Mouse (Mus musculus) 416B (cell line): ENCODE measurements at regions not wholly inside any gene's neighbourhood (a gene's known extent, or its start where the extent isn't known, plus 50 kb on each side); places are given as distances from the start of the nearest gene placed in this dataset.
"Not testable (repeated sequence)": the region's sequence is repeated elsewhere in the genome, so short reads cannot be mapped to it uniquely, and the experiment has no call there.

Experiments used
- DNase-seq: peaks from one replicate; pipeline ENCODE4 v3.0.0; 2011; ENCODE audit warnings: low read depth

DNA sequence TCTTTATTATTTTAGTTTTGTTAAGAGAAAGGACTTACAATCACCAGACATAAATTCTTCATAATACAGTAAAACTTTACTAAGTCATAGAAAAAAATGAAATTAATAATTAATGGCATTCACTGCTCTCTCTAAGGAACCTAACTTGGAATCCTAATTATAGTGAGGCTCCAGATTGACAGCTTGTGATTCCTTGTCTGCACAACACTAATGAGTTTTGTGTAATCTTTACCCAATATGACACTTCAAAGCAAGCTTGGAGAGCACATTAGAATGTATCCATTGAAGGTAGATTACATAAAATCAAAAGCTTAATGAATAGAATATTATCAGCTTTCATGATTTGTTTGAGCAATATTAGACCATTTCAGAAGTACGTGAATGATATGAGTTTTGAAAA lies 1914.7 kb downstream of the Efna5 start:
- no peak for DNase-seq

- DNase-seq = no peak
Measured at GRCm38 (mm10) chr17:60965660-60966059, 1915.5 kb downstream of the Efna5 start.

GRCm38 (mm10) chr17:60951464-60951863 lies 1929.7 kb downstream of the Efna5 start:
- no peak for DNase-seq

DNA sequence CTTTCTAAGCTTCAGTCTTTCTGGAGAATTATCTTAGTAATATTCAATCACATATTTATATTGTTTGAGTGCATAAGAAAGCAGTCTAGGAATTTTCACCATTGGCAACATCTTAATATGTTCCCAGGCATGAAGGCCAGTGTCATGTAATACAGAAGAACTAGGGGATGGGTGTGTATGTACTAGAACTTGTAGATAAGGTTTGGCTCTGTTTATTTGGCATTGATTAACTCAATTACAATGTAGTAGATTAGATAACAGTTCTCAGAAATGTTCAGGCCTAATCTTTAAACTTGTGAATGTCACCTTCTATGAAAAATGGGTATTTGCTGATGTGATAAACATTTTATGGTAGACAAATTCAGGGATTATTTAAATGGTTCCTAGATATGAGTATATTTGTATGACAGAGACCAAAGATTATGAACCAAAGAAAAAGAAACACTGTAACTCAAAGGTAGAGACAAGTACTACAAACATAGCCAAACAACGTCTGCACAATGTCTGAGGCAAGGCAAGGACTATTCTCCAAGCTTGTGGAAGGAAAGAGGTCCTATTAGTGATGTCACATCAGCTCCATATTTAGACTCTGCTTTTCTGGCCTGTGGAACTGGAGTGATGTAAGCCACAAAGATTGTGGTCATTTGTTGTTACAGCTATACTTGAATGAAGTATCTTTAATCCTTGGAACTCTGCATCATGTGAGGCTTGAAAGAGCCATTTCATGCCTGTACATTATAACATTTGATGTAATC lies 1924.8 kb upstream of the Nudt12 start:
- DNase-seq = peak; percentile 5

GRCm38 (mm10) chr17:60934223-60934622 lies 1921.1 kb upstream of the Nudt12 start:
- DNase-seq = peak; percentile 70

GRCm38 (mm10) chr17:60925822-60926383 lies 1912.7 kb upstream of the Nudt12 start:
- DNase-seq = no peak

DNA sequence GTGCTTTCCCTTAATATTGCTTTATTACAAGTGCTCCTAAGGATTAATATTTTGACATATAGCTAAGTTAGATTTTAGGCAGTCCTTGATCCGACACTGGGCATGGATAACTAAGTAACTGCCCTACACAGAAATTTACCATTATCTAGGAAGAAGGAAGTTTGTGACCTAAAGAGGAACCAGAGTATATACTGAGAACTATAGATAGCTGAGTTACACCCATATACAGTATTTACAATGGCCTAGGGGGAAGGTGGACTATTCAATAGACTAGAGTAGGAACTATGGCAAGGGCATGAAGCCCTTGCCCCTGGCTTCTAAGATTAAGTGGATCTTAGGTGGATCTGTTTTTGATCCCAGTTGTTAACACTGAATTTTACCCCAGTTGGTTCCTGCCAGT lies 1869.5 kb upstream of the Nudt12 start:
- not testable (repeated sequence) for DNase-seq

GRCm38 (mm10) chr17:60857445-60857844 lies 1844.3 kb upstream of the Nudt12 start:
- no peak for DNase-seq

GRCm38 (mm10) chr17:60854659-60855058 lies 1841.5 kb upstream of the Nudt12 start:
- DNase-seq = no peak

GRCm38 (mm10) chr17:60838794-60839193 lies 1825.6 kb upstream of the Nudt12 start:
- DNase-seq = not testable (repeated sequence)

- DNase-seq = no peak
Measured at GRCm38 (mm10) chr17:60832531-60832930, 1819.4 kb upstream of the Nudt12 start.

DNA sequence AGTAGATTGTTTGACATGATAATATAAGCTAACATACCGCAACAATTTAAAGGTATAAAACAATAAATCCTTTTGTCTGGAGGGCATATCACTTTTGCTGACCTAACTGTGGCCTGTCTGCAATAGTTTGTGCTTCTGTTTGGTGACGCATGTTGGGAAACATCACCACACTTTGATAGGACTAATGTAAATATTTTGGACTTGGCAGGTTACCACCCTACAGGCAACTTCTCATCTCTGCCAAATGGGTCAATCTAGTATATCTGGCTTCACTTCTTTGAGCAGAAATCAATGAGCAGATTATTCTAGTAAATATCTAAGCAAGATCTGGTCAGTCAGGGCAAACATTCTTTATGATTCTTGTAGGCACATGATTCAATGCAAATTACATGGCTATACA lies 1817.3 kb upstream of the Nudt12 start:
- no peak for DNase-seq

DNA sequence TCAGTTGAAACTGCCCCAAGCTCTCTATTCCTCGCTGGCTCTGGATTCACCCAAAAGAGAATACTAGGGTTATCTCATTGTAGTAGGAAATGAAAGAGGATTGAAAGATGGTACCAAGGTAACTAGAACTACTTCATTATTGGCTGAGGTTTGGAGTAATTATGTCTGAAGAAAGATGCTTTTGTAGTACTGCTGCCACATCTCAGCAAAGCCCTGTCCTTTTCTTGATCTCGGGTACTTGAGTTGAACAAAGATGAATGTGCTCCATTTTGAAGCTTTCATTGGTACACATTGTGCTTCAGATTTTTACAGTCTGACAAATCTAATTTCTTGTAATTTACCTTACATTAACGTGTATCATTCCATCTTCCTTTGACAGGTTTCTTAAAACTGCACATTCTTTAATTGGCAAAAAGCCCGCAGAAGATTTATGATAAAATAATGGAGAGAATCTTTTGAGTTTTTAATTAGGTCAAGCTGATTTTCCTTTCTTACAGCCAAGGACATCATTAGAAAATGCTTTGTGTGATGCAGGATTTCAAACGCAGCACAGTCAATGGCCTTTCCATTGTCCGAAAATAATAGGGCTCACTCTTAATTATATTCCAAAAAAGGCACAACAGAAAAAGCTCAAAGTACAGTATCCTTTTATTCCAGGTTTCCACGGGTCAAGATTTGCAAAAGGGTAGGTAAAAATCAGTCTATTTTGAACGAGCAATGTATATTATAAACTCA lies 1791.7 kb upstream of the Nudt12 start:
- no peak for DNase-seq

DNA sequence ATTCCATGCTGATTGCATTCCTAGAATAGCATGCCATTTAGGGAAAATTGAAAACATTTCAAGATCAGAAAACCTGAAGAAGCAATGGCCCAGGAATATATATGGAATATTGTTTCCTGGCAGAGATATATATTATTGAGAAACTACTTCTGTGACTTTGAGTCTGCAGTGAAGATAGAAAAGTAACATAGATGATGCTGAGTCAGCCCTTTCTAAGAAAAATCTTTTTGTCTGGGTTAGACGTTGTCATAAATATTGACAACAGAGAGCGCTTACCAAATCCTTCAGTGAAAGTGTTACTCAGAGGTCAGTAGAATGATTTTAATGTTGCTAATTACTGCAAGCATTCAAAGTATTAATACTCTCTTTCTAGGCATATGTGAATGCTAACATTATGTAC lies 1749.1 kb upstream of the Nudt12 start:
- DNase-seq = no peak

- no peak for DNase-seq
Measured at GRCm38 (mm10) chr17:60761100-60761499, 1747.9 kb upstream of the Nudt12 start.

DNA sequence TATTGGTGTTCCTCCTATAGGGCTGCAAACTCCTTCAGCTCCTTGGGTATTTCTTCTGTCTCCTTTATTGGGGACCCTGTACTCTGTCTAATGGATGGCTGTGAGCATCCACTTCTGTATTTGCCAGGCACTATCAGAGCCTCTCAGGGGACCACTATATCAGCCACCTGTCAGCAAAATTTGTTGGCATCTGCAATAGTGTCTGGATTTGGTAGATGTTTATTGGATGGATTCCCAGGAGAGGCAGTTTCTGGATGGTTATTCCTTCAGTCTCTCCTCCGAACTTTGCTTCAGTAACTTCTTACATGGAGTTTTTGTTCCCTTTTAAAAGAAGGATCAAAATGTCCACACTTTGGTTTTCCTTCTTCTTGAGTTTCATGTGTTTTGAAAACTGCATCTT lies 1729.7 kb upstream of the Nudt12 start:
- DNase-seq = no peak

GRCm38 (mm10) chr17:60738211-60738610 lies 1725.0 kb upstream of the Nudt12 start:
- no peak for DNase-seq

- DNase-seq = no peak
Measured at GRCm38 (mm10) chr17:60720138-60720537, 1707.0 kb upstream of the Nudt12 start.

DNA sequence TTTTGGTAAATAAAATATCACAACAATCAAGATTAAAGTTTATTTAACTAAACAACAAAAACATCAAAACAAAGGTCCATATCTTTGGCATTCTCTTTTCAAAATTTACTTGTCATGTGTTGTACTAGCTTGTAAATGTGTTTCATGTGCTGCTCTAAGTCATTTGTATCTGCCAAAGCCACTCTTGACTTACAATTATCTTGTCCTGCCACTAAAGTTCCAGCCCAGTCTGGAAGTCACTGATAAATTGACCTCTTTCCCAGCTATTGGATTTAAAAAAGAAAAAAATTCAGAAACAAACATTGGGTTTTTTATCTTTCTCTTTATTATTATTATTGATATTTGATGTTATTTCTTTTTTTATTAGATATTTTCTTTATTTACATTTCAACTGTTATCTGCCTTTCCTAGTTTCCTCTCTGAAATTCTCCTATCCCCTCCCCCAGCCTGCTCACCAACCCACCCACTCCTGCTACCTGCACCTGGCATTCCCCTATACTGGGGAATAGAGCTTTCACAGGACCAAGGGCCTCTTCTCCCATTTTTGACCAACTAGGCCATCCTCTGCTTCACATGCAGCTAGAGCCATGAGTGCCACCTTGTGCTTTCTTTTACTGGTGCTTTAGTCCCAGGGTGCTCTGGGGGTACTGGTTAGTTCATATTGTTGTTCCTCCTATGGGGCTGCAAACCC lies 1704.9 kb upstream of the Nudt12 start:
- DNase-seq = no peak

DNA sequence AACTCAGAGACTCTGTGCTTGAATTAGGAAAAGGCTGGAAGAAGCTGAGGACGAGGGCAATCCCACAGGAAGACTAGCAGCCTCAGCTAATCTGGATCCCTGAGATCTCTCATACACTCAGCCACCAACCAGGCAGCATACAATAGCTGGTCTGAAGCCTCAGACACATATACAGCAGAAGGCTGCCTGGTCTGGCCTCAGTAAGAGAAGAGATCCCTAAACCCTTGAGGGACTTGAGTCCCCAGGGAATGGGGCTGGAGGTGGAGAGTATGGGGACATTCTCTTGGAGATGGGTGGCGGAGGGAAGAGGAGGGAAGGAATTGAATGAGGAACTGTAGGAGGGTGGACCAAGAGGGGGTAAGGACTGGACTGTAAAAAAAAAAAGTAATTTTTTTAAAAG lies 1704.3 kb upstream of the Nudt12 start:
- DNase-seq = no peak
